Mouse (Mus musculus) right cerebral cortex, adult 18-20 months (tissue): ENCODE measurements around the gene Tmed10.

ENCODE experiments used
- DNase-seq: peaks from one replicate; pipeline ENCODE4 v3.0.0; 2022; ENCODE audit warnings: mixed read lengths

Tmed10 gene

DNA sequence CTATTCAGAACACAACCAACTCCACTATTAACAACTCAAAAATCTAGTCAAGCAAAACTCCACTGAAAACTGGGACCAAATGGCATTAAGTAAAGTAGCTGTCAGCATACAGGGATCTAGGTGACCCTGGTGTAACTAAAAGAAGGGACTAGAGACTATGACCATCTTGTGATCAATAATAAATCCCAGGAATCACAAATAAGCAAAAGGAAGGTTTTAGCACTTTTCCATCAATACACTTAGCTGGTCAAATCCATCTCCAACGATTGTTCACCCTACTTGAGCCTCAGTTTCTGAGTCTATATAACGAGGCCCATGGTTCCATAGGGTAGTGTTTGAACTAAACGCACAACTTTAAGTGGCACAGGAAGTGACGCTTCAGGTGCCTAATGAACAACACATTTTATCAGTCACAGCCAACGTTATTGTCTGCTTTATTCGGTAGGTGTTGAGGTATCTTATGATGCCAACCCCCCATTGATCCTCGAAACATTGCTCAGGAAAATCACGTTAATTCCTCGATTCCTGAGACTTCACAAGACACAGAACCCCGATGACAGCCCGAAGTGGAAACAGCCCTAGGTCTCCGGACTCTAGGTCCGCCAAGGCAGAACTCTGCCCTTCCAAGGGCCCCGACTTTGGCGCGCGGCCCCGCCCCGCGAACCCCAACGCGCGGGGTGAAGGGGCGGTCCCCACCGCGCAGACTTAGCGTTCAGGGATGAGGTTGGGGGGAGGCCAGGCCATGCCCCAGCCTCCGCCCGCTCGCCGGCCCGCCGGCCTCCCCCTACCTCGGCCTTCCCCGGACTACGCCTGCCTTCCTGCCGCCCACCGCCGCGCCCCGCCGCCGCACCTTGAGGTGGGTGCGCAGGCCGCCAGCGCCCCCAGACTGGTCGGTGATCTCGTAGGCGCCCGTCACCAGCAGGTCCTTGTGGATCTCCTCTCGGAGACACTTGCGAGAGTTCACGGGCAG, 771 bp downstream of the Tmed10 start:
- DNase-seq: peak; percentile 67

DNA sequence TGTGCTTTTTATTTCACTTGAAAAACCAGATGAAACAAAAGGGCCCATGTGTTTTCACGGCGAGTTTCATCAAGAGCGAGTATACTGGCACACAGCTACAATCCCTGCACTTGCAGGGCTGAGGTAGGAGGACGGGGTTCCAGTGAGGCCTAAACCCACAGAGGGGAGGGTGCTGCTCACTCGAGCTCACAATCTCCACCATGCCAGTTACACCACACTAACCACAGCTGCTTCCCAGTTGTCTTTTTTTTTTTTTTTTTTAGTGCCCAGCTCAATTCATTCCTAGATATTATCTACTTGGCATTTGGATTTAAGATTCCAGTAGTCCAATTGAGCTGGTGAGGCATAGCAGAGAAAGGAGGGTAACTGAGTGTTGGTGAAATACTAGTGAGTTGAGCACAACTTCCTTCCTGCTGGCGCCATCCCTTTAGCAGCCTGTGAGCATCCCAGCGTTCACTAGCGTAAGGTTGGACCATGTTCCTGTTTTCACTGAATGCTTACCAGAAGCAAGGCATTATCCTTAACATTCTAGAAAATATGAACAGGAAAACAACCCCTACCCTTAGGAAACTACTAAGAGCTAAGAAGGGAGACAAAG, 2.5 kb downstream of the Tmed10 start:
- DNase-seq: no peak

GRCm38 (mm10) chr12:85368441-85369063, 6.1 kb downstream of the Tmed10 start:
- no peak for DNase-seq

DNA sequence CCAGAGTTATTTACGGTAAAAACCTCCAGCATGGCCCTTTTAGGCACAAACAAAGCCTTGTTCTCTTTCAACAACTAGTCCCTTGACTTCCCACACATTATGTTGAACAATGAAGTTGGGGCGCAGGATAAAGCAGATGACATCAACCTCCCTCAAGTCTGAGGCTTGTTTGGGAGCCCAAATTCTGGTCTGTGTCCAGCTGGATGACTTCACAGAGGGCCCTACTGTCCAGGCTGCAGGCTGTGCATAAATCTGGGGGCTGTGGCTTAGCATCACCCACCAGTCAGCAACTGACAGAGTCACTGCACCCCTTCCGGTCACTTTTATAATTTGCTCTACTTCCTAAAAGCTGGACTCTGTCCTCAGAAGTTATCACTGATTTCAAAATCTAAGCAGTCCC, 8.4 kb downstream of the Tmed10 start:
- peak; percentile 57 for DNase-seq

- DNase-seq: no peak
These were observed 12.1 kb downstream of the Tmed10 start for GRCm38 (mm10) chr12:85362510-85362909.

DNA sequence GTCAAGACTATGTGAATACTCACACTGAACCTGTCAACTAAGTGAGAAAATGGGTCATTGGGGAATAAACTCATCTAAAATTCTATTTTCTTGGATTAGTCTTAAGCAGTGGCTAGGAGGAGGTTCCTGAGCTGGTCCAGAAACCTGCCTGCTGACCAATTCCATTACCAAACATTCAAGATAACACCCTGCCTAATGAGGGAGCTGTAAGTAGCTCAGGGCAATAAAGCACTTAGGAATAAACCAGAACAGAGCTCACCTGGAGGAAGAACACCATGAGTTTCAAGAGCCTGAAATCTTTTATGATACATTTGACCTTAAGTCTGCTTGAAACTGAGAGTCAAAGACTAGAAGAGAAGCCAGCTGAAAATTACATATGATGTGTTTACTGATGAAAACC, 13.1 kb downstream of the Tmed10 start:
- no peak for DNase-seq

DNA sequence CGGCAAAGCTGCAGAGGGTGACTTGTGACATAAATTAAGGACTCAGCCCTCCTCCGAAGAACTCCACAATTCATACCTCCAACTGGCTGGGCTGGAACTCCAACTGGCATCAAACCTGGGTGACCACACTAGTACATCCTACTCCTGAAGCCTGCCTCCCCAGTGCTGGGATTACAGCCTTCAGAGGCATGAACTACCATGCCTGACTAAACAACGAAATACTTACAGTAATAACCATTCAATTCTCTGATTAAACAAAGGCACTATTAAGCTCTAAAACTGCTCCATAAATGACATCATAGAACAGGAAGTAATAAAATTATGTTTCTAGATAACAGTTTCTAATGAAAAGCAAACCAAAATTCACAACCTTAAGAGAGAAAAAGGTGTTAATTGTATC, 13.5 kb downstream of the Tmed10 start:
- DNase-seq: no peak

DNA sequence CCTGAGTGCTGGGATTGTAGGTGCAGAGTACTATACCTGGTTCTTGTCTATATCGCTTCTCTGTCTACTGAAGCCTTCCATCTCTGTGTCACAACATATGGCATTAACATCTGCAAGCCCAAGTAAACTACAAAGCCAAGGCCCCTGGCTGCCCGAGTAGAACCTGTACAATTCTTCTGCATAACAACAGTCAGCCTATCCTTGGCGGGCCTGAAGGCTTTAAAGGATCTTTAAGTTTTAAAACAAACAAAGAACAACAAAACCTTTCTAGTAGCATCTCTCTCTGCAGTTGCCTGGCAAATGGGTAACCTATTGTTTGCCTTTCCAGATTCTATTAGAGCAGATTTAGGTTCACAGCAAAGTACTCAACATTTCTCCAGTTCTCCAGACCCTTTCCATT, 20.6 kb downstream of the Tmed10 start:
- no peak for DNase-seq

- peak; percentile 79 for DNase-seq
These were observed 24.0 kb downstream of the Tmed10 start for GRCm38 (mm10) chr12:85350407-85351232.

DNA sequence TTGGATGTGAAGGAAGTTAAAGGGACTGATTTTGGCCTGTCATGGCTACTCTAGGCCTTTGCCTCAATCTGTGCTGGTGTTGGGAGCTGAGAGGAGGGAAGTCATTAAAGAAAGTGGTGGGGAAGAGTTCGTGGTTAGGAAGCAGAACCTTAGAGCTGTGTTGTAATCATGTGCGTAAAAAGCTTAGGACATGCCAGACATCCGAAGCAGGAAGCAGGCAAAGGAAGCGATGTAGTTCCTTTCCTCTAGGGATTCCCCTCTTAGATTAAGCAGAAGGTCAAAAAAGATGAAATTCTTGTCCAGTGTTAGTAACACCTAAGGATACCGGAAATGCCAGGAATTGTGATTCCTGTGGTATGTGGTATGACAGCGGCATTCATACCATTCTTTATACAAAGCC, 26.3 kb downstream of the Tmed10 start:
- DNase-seq: no peak

DNA sequence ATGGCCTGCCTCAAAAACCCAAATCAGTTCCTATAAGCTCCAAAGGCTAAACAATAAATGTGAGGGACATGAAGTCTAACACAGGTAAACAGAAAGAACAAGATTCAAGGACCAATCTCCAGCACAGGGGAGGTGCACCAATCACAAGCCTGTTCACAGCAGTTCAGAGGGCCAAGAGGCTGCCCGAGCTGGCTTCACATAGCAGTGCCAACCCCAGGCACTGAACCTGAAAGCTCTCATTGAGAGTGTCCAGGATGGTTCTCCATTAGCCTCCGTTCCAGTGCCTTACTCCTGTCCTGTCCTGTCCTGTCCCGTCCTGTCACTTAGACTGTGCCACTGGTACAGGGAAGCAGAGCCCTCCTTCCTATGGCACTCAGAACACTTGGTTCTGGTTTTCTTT, 27.5 kb downstream of the Tmed10 start:
- no peak for DNase-seq

- peak; percentile 42 for DNase-seq
These were observed 28.3 kb downstream of the Tmed10 start for GRCm38 (mm10) chr12:85346374-85346773.

DNA sequence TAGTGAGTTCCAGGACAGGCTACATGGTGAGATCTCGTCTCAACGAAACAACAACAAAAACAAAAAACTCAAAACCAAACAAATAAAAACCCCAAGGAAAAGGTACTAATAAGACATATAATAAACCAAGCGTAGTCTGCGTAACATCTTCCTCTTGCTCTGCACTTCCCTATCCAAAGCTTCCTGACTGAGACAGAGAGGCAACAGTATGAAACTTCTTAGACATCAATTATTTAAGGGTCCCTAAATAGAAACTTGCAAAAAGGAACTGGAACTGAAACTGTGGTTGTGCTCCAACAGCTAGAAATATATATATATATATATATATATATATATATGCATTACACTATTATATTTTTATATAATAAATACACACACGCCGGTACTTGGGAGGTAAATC, 29.1 kb downstream of the Tmed10 start:
- no peak for DNase-seq

GRCm38 (mm10) chr12:85344252-85344651, 30.4 kb downstream of the Tmed10 start:
- DNase-seq: no peak

DNA sequence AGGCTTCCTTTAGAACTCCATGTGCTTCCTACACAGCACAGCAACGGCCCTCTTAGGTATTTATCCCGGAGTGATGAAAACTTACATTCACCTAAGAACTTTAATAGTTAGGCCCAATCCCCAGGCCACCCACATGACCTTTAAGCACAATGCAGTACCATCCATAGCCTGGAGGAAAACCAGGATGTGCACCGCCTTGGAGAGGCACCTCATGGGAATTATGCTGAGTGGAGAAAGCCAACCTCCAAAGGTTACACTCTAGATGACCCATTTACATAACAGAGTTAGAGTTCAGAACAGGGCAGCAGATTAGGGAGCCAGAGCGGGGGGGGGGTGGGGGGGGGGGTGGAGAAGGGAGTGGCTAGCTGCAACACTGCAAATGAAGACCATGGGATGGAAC, 32.3 kb downstream of the Tmed10 start:
- DNase-seq: no peak

DNA sequence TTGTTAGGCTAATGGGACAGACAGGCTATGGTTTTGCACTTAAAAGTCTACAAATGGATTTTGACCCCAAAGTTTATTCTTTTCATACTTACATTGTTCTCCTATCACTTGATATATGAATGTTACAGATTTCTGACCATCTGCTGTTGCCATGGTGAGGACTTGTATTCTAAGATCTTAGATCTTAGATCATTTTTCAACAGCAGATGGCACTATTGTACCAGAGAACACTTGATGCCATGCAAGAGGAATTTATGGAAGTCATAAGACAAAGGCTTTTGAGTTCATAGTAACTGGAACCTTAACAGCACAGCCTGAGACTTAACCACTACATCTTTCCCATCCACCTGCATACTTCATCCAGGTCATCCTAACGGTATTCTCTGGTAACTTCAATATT, 33.5 kb downstream of the Tmed10 start:
- peak; percentile 35 for DNase-seq

DNA sequence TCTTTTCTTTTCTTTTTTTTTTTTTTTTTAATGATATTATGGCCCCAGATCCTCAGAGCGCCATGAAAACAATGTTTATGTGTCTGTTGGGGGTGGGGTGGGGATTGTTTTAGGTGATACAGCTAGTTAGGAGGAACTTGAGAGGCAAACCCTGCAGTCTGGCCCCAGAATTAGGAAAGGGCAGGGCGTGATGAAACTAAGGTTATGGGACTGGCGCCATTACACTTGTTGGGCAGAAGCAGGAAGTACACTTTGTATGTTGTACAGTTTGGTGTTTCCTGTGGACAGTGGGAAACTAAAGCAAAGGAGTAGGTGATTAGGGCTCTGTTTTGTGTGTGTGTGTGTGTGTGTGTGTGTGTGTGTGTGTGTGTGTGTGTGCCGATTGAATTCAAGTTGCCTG, 34.7 kb downstream of the Tmed10 start:
- DNase-seq: no peak

GRCm38 (mm10) chr12:85339243-85339729, 35.4 kb downstream of the Tmed10 start, which contains the start of gene Nek9:
TSS of gene Nek9 (minus strand) at chr12:85339362.
- DNase-seq: peak; percentile 94

DNA sequence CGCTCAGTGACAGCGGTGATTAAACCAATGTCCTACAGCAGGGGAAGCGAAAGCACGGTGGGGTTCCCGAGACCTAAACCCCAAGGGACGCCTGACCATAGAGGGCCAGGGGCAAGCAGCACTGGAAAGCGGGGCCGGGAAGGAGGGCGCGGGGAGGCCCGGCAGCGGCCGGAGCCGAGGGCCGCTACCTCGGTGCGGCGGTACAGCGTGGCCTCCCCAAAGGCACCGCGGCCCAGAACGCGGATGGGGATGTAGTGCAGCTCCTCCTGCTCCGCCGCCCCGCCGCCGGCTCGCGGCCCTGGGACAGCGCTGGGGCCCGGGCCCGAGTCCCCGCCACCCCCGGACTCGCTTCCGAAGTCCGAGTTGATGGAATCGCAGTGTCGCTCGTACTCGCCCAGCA, 35.8 kb downstream of the Tmed10 start:
- no peak for DNase-seq

DNA sequence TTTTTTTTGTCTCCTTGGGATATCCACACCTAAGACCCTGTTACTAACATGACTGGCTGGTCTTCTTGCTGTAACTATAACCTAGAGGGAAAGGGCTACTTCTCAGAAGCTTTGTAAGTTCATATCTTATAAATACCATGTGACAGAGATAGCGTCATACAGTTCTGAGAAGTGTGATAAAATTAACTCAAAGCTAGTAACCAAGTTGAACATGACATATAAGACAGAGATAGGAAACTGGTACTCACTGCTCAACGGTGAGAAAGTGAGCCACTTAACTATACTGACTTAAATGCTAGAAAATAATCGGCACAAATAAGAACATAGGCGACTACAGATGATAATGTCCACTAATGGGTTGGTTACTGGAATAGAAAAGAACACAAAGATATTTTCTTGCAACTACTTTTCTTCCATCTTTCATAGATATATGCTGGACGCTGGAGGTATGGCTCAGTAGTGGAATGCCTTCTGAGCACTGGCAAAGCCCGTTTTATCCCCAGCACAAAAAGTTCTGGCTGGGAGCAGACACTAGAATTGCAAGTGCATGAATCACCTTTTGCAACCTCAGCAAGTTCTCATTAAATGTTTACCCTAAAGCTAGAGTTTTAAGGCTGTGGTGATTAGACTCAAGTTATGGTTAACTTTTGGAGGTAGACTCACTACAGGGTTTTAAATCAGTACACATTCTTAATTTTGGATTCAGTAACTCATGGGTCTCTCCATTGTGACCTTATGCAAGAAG, 36.9 kb downstream of the Tmed10 start:
- no peak for DNase-seq

DNA sequence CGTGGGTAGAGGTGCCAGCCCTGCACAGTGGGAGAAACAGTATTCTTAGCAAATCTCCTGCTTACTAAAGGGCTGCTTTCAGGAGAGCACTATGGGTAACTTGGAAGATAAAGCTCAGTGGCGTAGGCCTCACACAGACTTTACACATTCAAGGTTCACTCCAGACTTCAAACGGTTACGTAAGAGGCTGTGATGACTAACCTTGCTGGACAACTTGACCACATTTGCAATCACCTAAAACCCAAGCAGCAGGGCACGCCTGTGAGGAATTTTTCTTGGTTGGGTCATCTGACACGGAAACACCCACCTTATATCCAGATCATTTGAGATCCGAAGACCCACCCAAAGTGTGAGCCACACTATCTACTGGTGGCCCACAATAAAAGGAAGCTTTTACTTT, 44.5 kb downstream of the Tmed10 start:
- no peak for DNase-seq

- DNase-seq: no peak
These were observed 66.0 kb downstream of the Tmed10 start for GRCm38 (mm10) chr12:85308651-85309050.
